Mouse (Mus musculus): Measurements from ENCODE around the gene Gm45716.

Gene Gm45716

DNA sequence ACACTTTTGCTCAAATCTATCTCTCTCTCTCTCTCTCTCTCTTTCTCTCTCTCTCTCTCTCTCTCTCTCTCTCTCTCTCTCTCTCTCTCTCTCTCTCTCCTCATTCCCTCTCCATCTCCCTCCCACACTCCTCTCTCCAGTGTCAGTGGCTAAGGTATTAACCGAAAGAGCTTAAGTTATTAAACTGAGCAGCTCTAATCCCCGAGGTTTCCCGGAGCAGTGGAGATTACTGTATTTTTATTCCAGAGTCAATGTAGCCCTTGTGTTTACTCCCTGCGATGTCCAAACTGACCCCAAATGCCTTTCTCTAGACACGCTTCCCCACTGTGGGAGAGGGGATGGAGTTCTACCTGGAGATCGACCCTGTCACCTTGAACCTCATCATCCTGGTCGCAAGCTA lies at the start of gene Gm45716:
Gene Gm45716 (plus strand): TSS at position 243 of the 400 bp plus-strand sequence.
- no peak for DNase-seq (ENCODE audit: low spot score in 2 of 2)

DNA sequence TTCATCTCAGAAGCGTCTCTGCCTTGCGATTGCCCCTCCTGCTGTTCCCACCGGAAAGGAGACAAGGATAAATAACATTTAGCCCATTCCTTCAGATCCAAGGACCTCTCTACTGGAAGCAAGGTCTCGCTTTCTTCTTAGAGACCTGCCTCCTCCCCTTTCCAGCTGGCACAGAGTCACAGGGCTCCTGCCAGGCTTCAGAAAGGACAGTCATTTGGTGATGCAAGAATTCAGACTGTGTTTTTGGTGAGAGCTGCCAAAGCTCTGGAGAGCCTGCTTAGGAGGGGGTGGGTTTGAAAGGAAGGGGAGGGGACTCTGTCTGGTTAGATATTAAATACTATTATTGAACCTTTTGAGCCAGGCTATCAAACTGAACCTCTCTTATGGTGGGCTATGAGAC lies 45.1 kb upstream of the Gm45716 start:
- no peak for DNase-seq (ENCODE audit: low spot score in 2 of 2)

DNA sequence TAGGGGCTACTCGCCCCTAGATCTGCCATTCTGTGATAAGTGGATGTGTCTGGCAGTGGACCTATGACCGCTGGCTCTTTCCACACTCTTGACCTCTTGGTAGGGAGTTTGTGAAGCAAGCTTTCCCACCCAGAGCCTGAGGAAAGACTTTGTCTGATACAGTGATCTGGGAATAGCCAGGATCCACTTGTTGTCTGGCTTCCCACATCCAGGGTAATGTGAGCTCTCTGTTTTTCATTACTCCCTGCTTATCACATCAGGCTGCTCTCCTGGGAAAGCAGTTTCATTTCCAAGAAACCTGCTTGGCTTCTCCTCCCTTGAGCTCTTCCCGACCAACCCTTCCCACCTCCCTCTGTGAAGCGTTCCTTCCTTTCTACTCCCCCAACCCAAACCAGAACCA lies 44.5 kb upstream of the Gm45716 start:
- DNase-seq (ENCODE audit: low spot score in 2 of 2): no peak

DNA sequence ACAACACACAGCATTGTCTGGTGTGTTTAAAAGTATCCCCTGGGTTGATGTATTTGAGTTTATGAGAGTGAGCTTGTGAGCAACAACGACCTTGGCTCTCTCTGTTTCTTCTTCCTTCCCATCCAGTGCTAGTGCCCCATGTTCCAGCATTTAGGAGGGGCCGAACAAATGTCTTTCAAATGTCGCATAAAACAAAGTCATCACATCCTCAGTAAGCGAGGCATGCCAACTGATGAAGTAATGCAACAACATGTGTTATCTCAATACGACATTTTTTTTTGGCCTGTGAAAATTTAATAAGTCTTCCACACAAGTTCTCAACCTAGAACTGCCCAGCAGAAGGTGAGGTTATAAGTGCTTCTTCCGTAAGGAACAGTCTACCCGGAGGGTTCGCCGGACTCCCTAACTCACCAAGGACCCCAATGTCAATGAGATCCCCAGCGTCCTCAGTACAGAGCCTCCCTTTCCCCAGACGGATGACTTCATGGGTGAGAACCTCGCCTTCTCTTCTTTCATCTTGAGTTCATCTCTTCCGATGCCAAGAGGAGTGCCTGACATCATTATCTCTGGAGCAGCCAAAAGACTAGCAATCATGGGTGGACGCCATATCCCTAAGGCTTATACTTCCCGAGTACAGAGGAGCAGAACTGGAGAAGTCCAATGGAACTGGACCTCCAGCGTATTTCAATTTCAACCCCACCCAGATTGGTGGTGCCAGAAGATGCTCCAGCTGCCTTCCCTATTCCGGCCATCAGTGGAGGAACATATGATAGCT lies 41.2 kb upstream of the Gm45716 start:
- no peak for DNase-seq (ENCODE audit: low spot score in 2 of 2)

DNA sequence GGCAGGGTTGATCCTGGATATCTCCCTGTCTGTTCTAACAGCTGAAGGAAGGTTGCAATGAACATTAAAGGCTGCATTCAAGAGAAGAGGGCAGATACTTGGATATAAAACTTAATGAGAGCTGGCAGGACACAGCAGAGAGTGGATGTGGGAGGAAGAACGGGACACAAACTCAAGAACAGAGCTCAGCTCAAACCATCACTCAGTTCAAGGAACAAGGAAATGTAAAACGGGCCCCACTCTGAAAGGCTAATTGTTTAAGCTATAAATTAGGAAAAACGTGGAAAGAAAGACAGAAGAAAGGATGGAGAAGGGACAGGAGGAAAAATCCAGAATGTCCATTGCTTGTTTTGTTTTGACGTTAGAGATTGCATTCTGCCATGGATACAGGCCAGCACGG lies 32.4 kb upstream of the Gm45716 start:
- DNase-seq (ENCODE audit: low spot score in 2 of 2): no peak

DNA sequence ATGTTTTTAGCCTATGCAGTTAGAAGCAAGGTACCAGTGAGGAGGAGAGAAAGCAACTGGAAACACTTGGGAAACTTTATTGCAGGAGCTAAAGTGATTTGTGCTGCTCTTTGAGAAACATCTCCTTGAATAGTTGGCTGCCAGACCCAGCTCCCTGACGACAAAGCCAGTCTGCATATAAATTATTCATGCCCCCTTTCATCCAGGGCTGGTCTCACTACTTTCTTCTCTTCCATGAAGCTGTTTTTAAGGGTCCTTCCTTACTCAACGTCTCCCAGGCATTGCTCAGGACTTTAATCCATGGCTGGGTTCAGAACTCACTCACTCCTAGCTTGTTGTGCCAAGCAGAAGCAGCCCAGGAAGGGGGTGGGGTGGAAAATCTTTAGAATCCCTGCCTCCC lies 32.0 kb upstream of the Gm45716 start:
- no peak for DNase-seq (ENCODE audit: low spot score in 2 of 2)

DNA sequence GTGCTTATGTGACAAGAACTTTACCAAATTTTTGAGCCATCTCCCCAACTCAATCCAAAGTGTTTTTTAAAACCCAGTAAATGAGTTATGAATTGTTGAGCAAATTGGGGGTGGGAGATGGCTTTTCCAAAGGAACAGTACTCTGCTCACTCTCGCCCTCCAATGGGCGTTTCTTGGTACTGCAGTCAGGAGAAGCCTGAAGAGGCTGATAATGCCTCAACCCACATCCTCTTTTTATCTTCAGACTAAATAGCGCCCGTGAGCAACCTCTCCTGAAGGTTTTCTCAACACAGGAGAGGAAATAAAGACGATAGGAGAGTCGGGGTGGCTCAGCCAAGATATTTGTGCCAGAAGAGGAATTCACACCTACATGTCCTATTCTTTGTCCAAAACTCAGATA lies 19.7 kb upstream of the Gm45716 start:
- no peak for DNase-seq (ENCODE audit: low spot score in 2 of 2)

DNA sequence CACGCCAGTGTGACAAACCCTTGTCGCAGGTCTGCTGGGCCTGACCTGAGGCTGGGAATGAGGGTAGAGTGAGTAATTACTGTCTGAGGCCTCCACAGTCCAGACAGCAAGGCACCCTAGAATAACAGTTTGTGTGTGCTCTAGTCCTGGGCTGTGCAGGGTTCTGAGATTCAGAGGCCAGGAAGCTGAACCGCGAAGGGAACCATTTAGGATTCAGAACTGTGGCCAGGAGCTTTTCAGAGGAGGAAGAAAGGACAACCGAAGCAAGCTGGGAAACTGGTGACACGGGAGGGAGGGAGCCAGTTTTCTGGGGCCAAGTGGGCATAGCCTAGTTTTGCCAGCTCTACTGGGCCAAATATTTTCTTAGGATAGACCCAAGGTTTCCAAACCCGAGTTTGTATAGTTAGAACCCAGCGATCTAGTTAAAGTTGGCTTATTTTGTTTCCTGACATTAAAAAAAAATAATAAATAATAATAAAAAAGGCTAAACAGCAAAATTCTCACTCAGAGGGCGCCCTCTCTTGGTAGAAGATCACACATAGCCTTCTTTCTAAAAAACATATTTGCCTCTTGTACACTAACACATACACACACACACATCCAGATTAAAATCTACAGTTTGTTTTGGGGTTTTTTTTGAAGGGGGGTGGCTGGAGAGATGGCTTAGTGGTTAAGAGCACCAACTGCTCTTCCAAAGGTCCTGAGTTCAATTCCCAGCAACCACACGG lies 19.0 kb upstream of the Gm45716 start:
- DNase-seq (ENCODE audit: low spot score in 2 of 2): no peak

DNA sequence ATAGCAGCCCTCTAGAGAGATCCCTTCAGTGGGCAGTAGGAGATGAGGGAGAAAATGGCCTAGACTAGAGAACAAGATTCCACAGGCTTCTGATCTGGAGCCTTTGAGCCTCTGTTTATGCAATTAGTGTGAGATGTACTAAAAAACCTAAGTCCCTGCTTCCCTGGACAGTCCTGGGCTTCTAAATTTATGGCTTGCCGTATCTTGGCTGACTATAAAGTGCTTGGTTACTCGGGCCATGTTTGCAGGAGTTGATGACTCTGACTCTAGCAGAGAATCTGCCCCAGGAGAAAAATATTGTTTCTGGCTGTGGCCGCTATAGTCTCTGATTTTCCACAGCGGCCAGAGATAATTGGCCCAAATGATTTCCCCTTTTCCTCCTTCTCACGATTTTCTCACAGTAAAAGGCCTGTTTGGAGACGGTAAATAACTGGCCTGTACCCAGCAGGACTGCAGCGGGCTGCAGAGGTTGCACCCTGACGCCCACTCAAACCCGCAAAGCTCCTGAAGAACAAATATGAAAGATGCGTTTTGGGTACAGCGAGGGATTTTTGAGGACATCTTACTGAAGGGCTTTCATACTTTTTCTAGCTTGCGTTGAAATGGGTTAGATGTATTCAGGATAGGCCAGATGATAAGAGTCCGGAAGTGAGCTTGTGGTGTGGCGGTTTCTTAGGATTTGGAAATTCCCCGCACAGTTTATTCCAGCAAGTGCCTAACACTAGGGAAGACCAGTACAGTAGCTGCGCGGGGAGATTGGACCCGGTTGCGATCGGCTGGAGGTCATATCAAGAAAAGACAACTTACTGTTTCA lies 18.1 kb upstream of the Gm45716 start:
- no peak for DNase-seq (ENCODE audit: low spot score in 2 of 2)

DNA sequence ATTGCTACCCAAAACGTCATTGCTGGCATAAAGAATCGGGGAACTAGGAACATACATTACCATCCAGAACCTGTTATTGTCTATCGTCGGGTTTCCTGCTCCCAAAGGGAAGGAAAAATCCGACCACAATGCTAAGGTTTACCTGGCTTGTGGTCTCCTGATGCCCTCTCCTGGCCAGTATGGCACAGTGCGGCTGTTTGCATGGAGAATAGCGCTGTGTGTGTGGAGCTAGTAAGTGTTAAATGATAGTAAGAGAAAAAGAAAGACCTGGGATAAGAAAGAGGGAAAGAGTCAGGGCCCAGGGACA lies 17.5 kb upstream of the Gm45716 start:
- DNase-seq (ENCODE audit: low spot score in 2 of 2): no peak

DNA sequence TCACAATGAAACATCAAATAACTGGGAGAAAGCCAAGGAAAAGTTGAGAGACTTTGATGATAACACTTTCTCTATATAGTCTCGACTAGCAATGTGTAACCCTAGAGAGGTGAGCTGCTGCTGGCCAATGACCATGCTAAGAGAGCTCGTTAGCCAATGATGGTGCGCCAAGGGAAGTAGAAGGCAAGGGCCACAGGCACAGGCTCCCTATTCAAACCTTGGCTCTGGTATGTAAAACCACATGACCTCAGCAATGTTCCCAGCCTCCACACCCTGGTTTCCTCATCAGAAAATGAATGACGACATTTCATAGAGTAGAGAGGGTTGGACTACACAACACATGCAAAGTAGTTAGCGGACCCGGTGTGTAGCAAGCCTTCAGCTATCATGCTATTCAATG lies 15.2 kb upstream of the Gm45716 start:
- no peak for DNase-seq (ENCODE audit: low spot score in 2 of 2)

DNA sequence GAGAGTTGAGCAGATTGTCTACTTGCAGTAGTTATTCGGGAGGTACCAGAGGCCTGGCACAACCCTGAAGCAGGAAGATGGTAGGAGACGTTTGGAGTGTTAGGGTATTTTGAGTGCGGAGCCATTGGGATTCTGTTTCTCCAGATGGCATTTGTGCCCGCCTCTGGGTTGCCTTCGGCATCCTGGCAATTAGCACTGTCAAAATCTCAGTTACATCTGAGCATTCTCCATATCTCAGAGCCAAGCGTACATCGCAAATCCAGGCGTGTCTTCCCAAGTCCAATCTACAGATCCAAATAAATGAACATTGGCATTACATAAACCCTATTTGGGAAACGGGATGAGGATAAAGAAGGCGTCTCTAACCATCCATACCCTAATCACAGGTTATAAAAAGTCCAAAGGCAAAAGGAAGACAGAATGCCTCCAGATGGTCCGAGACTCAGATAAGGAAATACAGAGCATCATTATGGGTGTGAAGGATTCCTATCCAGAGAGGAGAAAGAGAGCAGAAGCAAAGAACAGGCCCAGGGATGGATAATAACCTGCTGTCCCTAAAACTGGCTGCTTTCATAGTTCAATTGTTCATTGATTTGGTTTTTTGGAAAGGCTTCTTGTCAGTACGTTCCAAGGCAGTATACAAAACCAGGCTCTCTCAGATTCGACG lies 11.7 kb upstream of the Gm45716 start:
- no peak for DNase-seq (ENCODE audit: low spot score in 2 of 2)

DNA sequence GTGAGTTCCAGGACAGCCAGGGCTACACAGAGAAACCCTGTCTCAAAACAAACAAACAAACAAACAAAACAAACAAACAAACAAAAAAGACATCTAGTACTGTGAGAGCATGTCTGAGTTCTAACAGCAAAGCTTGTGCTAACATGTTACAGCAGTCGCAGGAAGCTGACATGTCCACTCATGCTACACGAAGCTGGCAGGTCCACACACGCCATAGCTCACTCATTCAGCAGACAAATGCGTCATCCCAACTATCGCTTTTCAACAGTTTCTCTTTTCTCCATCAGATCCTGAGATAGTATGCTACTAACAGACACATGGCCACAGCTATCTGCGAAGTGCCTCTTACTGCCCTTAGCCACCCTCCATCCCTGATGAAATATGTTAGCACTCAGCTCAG lies 10.1 kb upstream of the Gm45716 start:
- DNase-seq (ENCODE audit: low spot score in 2 of 2): no peak

DNA sequence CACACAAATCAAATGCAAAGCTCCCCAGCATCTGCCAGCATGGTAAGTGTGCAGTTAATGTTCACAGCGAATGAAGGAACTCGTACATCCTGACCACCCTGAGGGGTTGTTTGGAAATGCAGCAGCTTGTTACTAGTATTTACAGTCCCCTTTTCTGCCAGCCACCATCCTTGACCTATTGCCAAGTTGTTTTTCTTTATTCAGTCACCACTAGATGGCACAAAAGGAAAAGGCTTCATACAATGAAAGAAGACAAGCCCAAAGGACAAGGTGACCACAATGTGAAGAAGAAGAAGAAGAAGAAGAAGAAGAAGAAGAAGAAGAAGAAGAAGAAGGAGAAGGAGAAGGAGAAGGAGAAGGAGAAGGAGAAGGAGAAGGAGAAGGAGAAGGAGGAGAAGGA lies 4.1 kb upstream of the Gm45716 start:
- DNase-seq (ENCODE audit: low spot score in 2 of 2): no peak

DNA sequence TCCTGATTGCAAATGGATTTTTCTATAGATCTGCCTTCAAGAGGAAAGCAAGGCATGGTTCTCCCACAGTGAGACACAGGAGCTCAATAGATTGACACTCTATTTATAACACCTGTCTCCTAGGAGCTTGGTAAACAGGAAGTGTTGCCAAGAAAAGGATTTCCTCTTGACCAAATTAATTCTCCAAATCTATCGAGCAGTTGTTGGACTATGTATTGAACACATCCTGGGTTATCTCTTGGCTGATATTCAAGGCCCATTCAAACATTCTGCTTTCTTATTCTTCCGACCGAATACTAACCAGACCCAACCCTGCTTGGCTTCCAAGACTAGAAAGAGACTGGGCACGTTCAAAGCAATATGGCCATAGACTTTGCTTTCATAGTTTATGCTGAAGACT lies 2.7 kb upstream of the Gm45716 start:
- DNase-seq (ENCODE audit: low spot score in 2 of 2): no peak

DNA sequence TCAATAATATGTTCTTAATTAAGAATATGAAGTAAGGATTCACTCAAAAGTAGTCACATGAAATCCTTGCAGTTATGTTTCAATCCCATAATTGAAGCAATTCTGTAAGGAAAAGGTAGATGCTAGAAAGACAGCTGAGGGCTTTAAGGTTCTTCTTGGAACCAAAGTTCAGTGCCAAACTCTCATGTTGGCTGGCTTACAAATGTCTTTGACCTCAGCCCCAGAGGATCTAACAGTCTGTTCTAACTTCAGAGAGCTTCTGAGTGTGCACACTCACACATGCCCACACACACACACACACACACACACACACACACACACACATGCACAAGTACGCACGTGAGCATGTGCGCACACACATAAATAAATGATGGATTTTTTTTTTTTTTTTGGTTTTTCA lies 2.7 kb downstream of the Gm45716 start:
- DNase-seq (ENCODE audit: low spot score in 2 of 2): no peak

DNA sequence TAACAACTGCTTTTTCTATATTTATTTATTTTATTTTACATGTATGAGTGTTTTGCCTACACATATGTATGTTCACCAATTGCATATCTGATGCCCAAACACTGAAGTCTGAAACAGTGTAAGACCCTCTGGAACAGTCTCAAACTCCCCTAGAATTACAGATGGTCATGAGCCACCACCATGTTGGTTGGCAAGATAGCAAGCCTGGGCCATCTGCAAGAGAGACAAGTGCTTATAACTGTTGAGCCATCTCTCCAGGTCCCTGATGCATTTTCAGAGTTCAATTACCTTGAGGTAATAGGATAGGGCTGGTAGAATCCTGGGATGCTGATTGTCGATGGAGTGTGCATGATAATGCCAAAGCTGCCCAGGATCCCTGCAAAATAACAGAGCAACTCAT lies 7.5 kb downstream of the Gm45716 start:
- no peak for DNase-seq (ENCODE audit: low spot score in 2 of 2)

DNA sequence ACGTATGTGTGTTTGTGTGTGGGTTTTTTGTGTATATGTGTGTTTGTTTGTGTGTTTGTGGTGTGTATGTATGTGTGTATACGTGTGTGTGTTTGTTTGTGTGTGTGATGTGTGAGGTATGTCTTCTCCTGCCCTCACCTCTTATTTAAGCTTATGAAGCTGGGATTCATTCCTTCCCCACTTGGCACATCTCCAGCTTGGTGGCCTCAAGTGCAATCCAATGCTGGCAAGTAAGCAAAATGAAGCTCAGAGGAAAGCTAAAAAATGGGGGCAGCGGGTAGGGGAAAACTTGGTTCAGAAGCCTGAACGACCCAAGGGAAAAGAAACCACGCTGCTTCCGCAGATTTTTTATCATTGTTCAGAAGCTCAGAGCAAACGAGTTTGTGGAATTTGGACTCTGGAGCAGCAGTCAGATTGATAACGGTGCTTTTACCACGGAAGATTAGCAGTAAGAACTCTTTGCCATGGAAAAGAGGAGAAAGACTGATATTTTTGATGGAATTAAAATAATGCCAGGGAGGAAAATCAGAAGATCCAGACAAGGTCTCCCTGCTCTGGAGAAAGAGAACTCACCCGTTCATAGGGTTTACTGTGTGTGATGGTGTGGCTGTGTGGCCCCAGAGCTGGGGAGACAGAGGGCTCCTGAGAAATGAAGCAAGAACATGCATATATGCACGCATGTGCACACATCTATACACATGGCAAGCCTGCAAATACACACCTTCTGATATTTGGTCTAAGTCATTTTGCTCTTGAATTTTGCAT lies 8.5 kb downstream of the Gm45716 start:
- DNase-seq (ENCODE audit: low spot score in 2 of 2): no peak

DNA sequence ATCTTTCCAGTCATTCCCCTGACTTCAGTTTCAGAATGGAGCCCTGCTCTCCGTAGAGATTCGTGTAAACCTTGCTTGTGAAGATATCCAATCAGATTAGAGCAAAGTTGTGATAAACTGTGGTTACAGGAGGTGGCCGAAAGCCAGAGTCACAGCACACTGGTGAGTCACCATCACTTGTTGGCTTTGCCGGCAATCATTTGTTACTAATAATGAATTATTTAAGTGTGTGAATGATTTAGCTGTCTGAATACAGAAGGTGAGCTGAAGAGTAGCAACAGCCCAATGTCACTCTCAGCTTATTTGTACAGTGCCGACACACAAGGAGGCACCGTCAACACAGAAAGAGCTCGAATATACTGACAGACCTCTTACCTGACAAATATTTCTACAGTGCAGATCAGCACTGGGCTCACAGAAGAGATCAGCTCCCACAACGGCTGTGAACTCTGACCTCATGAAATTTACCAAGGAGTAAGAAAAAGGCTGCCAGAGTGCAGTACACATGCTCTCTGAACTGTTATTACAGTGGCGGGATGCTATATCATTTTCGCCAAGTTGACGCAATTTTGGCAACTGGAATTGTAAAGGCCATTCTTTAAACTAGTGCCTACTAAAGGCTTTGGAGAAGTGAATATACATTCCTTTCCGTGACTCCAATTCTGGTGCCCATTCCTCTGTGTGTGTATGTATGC lies 9.2 kb downstream of the Gm45716 start:
- DNase-seq (ENCODE audit: low spot score in 2 of 2): no peak

DNA sequence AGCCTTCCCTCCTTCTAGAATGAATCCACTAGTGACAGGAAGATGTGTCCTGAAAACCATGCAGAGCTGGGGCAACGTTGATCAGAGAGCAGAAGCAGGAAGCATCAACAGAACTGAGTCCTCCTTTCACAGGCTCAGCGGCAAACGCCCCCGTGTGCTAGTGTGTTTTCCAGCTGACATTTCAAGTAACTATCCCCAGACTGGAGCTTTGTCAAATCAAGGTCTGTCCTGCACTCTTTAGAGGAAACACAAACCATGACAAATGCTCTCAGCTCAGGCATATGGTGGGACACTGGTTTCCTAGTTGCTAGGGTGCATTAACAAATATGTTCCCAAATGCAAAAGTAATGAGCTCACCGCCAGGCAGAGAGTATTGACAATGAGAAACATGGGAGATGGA lies 10.6 kb downstream of the Gm45716 start:
- no peak for DNase-seq (ENCODE audit: low spot score in 2 of 2)

DNA sequence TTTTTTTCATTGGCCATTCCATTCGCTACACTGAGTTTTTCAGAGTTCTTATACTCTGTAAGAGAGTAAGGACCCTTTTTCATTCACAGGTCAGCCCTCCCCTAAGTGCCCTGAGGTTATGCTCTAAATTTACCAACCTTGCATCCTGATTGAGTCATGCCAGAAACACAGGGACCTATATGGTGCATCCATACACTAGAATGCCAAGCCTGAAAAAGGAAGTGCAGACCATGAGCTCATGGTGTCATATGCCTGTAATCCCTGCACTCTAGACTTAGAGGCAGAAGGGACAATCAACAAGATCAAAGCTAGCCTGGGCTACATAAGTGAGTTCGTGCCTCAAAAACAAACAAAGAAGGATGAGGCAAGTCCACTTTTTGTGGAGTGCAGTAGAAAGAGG lies 13.3 kb downstream of the Gm45716 start:
- no peak for DNase-seq (ENCODE audit: low spot score in 2 of 2)
